Mouse (Mus musculus): ENCODE results near the gene Xpo4.

DNA sequence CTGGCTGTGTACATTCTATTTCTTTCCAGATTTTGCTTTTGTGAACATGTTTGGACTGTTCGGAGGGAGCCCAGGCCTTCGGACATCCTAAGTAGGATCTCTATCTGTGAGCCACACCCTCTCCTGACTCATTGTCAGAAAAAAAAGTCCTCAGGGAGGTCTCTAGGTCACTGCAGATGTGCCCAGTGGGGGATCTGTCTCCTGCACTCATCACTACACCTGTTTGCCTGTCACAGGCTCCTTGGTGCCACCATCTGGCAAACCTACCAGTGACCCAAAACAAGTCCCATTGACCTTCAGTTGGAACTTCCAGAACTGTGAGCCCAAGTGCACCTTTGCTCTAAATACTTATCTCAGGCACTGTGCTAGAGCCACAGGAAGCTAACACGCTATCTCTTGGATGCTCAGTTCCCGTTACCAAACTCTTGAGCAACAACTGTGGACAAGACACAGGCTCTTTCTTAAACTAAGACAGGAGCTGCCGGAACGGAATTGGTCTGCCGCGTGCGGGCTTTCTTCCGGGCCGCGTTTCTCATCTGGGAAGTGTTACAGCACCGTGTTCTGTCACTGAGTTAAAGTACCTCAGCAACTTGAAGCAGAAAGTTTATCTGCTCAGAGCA is 121.7 kb downstream of the Xpo4 start:
- TF ChIP-seq ZC3H11A (IDR thresholded peaks at IDR 0.05; ENCODE audit: borderline replicate concordance, low read depth, low read length) (no peak), ZNF384 (IDR thresholded peaks at IDR 0.05; ENCODE audit: low read depth, low read length) (peak; percentile 49; the same call in 1 of the 2 replicates)

Data from ES-E14 (cell line).